Mouse (Mus musculus) forebrain, embryonic 12.5 days (tissue): ENCODE results near the gene Terb1. TPM values are rescaled to one million over a fixed set of nuclear protein-coding genes. Genes with fewer than 3 reads are reported as not detected.

ENCODE experiments used
- ATAC-seq: fragments of 200-750 bp; cut with Nextera tagmentation; 2 replicates; pipeline ENCODE4 v1.8.0; 2017; ENCODE audit warnings: moderate TSS enrichment; ENCODE audit not compliant: low FRiP score
- H3K27ac ChIP-seq: fragments of 300-500 bp; sonication (generic); 2 replicates; pipeline ENCODE4 v1.5.1; 2016; ENCODE audit warnings: mild to moderate bottlenecking
- H3K27me3 ChIP-seq: fragments of 300-500 bp; sonication (generic); 2 replicates; pipeline ENCODE4 v1.6.1; 2016; ENCODE audit warnings: mild to moderate bottlenecking
- H3K36me3 ChIP-seq: fragments of 300-500 bp; sonication (generic); replicated peaks from 2 replicates; pipeline ENCODE4 v1.6.1; 2016; ENCODE audit warnings: mild to moderate bottlenecking
- H3K4me1 ChIP-seq: fragments of 300-500 bp; sonication (generic); 2 replicates; pipeline ENCODE4 v1.6.1; 2016
- H3K4me2 ChIP-seq: fragments of 300-500 bp; sonication (generic); 2 replicates; pipeline ENCODE4 v1.6.1; 2016; ENCODE audit warnings: mild to moderate bottlenecking, moderate library complexity
- H3K4me3 ChIP-seq: fragments of 300-500 bp; sonication (generic); replicated peaks from 2 replicates; pipeline ENCODE4 v1.5.1; 2016; ENCODE audit warnings: mild to moderate bottlenecking
- H3K9ac ChIP-seq: fragments of 300-500 bp; sonication (generic); 2 replicates; pipeline ENCODE4 v1.6.1; 2016; ENCODE audit warnings: mild to moderate bottlenecking
- H3K9me3 ChIP-seq: fragments of 300-500 bp; sonication (generic); 2 replicates; pipeline ENCODE4 v1.6.1; 2016
- WGBS: fragments of 180-500 bp; shearing (Covaris S2); methylation state at CpG from one replicate; pipeline ENCODE4 v1.1.7; 2016; 5-methylcytosine and 5-hydroxymethylcytosine counted together
- polyA plus RNA-seq: library from polyadenylated mRNA; unstranded; fragments of >200 nt; fragmentation: Nextera tagmentation; extraction: Ambion mirVana; gene quantifications from 2 replicates; pipeline ENCODE4 v1.2.1, GENCODE M21; 2016

Gene Terb1
- polyA plus RNA-seq, 1 experiment from 2014 or later: 0.32 TPM

DNA sequence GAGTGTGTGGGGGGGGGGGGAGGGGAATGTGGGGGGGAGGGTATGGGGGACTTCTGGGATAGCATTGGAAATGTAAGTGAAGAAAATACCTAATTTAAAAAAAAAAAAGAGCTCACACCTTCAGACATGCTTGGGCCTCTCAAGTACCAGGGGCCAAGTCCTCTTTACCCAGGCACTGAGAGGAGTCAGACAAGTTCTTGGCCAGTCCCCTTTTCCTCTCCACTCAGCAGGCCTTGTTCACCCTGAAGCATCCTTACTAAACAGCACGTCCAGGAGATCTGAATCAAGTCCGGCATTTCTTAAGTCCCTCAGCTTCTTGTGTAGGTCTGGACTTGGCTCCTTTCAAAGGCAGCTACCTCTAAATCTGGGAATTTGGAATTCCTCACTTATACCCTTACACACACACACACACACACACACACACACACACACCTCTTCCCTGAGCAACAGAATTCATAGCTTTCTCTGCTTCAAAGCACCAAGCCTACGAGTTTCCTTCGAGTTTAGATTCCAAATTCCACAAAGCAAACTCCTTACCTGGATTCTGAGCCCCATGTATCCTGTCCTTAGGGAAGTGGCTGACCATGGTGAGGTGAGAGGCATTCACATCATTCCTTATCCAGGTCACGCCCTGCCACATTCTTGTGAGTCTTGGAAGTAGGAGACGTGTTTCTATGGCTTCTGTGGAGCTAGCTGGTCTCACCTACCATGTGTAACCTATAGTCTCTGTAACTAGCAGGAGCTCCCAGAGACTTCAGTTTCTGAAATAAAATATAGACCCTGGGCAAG is 103.2 kb downstream of the Terb1 start:
- no peak overlapping the region for H3K4me2 ChIP-seq
- no peaks in the 10 kb centered on the region for H3K27me3 ChIP-seq
- 84% methylated on average over 6 of the region's 6 CpGs for WGBS
- no peaks in the 10 kb centered on the region for H3K36me3 ChIP-seq
- no peak overlapping the region for H3K27ac ChIP-seq
- no peak overlapping the region for H3K9ac ChIP-seq
- ATAC-seq: no peak
- no peak overlapping the region for H3K4me3 ChIP-seq
- H3K9me3 ChIP-seq: no peaks in the 10 kb centered on the region
- H3K4me1 ChIP-seq: peaks cover 5% of the 10 kb centered on the region; the same call in 1 of the 2 replicates

DNA sequence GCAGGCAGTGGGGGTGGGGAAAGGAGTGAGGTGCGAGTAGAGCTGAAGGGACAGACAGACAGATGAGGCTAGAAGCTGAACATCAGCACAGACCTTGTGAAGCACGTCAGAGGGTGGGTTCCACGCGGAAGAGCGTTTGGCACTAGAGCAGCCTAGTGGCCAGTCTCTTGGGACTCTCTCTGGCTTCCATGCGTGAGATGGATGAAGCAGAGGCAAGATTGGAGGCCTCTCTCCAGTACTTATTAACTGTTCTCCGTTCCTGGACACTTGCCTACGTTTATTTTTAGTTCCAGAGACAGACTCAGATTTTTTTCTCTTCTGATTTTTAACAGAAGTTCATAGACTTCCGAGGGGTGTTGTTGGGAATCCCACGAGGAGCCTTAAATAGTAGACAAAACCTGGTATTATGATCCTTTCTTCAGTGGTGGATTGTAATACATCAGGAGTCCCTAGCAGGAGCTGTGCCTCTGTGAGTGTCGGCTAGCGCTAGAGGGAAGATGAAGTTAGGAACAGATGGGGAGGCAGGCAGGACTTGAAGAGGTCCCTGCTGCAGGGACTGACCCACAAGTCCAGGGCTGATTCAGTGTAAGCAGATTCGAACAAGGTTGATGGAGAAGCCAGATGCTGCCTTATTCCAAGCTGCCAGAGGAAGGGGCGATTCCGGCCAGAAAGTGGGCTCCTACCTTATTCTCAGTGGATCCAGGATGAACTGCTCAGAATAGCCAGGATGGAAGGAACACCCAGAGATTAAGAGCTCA is 104.1 kb downstream of the Terb1 start:
- Histone ChIP-seq H3K9me3 (no peaks in the 10 kb centered on the region), H3K27me3 (no peaks in the 10 kb centered on the region), H3K36me3 (no peaks in the 10 kb centered on the region), H3K9ac (no peak overlapping the region), H3K27ac (no peak overlapping the region), H3K4me2 (no peak overlapping the region), H3K4me1 (peaks cover 2% of the 10 kb centered on the region; the same call in 1 of the 2 replicates), H3K4me3 (no peak overlapping the region)
- no peak for ATAC-seq
- 75% methylated on average over 15 of the region's 15 CpGs for whole genome bisulfite sequencing

DNA sequence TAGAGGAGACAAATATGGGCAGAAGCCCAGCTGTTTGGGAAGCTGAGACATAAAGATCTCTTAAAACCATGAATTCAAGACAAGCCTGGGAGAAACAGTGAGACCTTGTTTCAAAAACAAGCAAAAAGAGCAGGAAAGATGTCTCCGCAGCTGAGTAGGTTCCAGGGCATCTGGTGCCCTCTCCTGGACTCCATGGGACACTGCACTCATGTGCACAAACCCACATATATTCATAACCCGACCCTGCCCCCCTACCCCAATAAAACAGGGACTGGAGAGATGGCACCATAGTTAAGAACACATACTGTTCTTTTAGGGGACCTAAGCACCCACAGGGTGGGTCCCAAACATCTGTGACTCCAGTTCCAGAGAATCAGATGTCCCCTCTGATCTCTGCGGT is 106.1 kb downstream of the Terb1 start:
- Histone ChIP-seq H3K9ac (no peak overlapping the region), H3K27ac (no peak overlapping the region), H3K4me1 (no peaks in the 10 kb centered on the region), H3K9me3 (no peaks in the 10 kb centered on the region), H3K36me3 (no peaks in the 10 kb centered on the region), H3K27me3 (no peaks in the 10 kb centered on the region), H3K4me3 (no peak overlapping the region), H3K4me2 (no peak overlapping the region)
- ATAC-seq: no peak
- WGBS: 76% methylated on average over 3 of the region's 3 CpGs

Other genes starting within 250 kb of the Terb1 start
- gene Cmtm2a, start 216.7 kb downstream of the Terb1 start, polyA plus RNA-seq: not detected in 2 replicates
- not detected in 2 replicates for gene Gm45711, start 199.8 kb downstream of the Terb1 start, polyA plus RNA-seq
- gene Cmtm1, start 199.8 kb downstream of the Terb1 start, polyA plus RNA-seq: not detected in 2 replicates
- gene Gm11020, start 188.3 kb downstream of the Terb1 start, polyA plus RNA-seq: not detected in 2 replicates
- not detected in 2 replicates for gene Cmtm2b, start 187.7 kb downstream of the Terb1 start, polyA plus RNA-seq
- gene Cmtm3, start 170.5 kb downstream of the Terb1 start, polyA plus RNA-seq: 51.3 and 59.9 TPM in 2 replicates
- 3.3 and 3.5 TPM in 2 replicates for gene Cmtm4, start 114.1 kb downstream of the Terb1 start, polyA plus RNA-seq
- 129 and 136 TPM in 2 replicates for gene Dync1li2, start 66.9 kb downstream of the Terb1 start, polyA plus RNA-seq
- gene Nae1, start 24.7 kb upstream of the Terb1 start, polyA plus RNA-seq: 124 and 128 TPM in 2 replicates
- gene Car7, start 24.8 kb upstream of the Terb1 start, polyA plus RNA-seq: 1.5 and 1.6 TPM in 2 replicates
- 14.2 and 14.9 TPM in 2 replicates for gene Pdp2, start 81.5 kb upstream of the Terb1 start, polyA plus RNA-seq
- not detected in 2 replicates for gene Cdh16, start 114.5 kb upstream of the Terb1 start, polyA plus RNA-seq
- 0.69 and 1.7 TPM in 2 replicates for gene Rrad, start 121.4 kb upstream of the Terb1 start, polyA plus RNA-seq
- gene Ciao2b, start 132.1 kb upstream of the Terb1 start, polyA plus RNA-seq: 104 and 115 TPM in 2 replicates
- gene Ces2a, start 224.1 kb upstream of the Terb1 start, polyA plus RNA-seq: not detected in 2 replicates